Mouse (Mus musculus): ENCODE results near the gene Ovgp1.
"Not testable (repeated sequence)": the region's sequence is repeated elsewhere in the genome, so short reads cannot be mapped to it uniquely, and the experiment has no call there.

The Ovgp1 gene

GRCm38 (mm10) chr3:105973411-105973810 lies at the start of gene Ovgp1:
Gene Ovgp1, plus strand, starts transcription at chr3:105973711.
- no peak for DNase-seq

- DNase-seq = no peak
These were observed 48.9 kb upstream of the Ovgp1 start for GRCm38 (mm10) chr3:105924616-105925015.

GRCm38 (mm10) chr3:105927561-105928194 lies 45.8 kb upstream of the Ovgp1 start:
- DNase-seq = no peak

- DNase-seq = no peak
These were observed 45.3 kb upstream of the Ovgp1 start for GRCm38 (mm10) chr3:105928195-105928569.

GRCm38 (mm10) chr3:105928781-105929180 lies 44.7 kb upstream of the Ovgp1 start:
- no peak for DNase-seq

- DNase-seq = no peak
These were observed 43.7 kb upstream of the Ovgp1 start for GRCm38 (mm10) chr3:105929821-105930220.

GRCm38 (mm10) chr3:105931095-105931494 lies 42.4 kb upstream of the Ovgp1 start:
- no peak for DNase-seq

GRCm38 (mm10) chr3:105932240-105933071 lies 41.1 kb upstream of the Ovgp1 start, which contains the start of gene I830077J02Rik:
Gene I830077J02Rik, minus strand, starts transcription at chr3:105932664.
- DNase-seq = no peak

GRCm38 (mm10) chr3:105933926-105934325 lies 39.6 kb upstream of the Ovgp1 start:
- DNase-seq = no peak

- DNase-seq = no peak
These were observed 38.5 kb upstream of the Ovgp1 start for GRCm38 (mm10) chr3:105935033-105935432.

- DNase-seq = no peak
These were observed 37.4 kb upstream of the Ovgp1 start for GRCm38 (mm10) chr3:105936111-105936510.

GRCm38 (mm10) chr3:105951348-105951747 lies 22.2 kb upstream of the Ovgp1 start:
- DNase-seq = no peak

GRCm38 (mm10) chr3:105957235-105957634 lies 16.3 kb upstream of the Ovgp1 start:
- DNase-seq = no peak

GRCm38 (mm10) chr3:105958204-105958603 lies 15.3 kb upstream of the Ovgp1 start:
- DNase-seq = no peak

- DNase-seq = peak; percentile 99
These were observed 14.4 kb upstream of the Ovgp1 start, which contains the start of gene Wdr77 for GRCm38 (mm10) chr3:105958974-105959580. Gene Wdr77, plus strand, starts transcription at chr3:105959369.

GRCm38 (mm10) chr3:105959585-105959984 lies 13.9 kb upstream of the Ovgp1 start:
- peak; percentile 49 for DNase-seq

- DNase-seq = no peak
These were observed 13.5 kb upstream of the Ovgp1 start, which contains the start of gene Atp5f1 for GRCm38 (mm10) chr3:105959999-105960398. Gene Atp5f1, minus strand, starts transcription at chr3:105960099.

GRCm38 (mm10) chr3:105960700-105961099 lies 12.8 kb upstream of the Ovgp1 start:
- DNase-seq = peak; percentile 25

GRCm38 (mm10) chr3:105971831-105972446 lies 1.6 kb upstream of the Ovgp1 start:
- no peak for DNase-seq

GRCm38 (mm10) chr3:105974174-105974573 lies 663 bp downstream of the Ovgp1 start:
- no peak for DNase-seq

GRCm38 (mm10) chr3:105989611-105990010 lies 16.1 kb downstream of the Ovgp1 start:
- not testable (repeated sequence) for DNase-seq

GRCm38 (mm10) chr3:105991653-105992283 lies 18.3 kb downstream of the Ovgp1 start:
- DNase-seq = peak; percentile 69

- DNase-seq = no peak
These were observed 21.2 kb downstream of the Ovgp1 start for GRCm38 (mm10) chr3:105994730-105995129.
